Mouse (Mus musculus): Measurements from ENCODE around the gene Ncapd3. TPM values are rescaled to one million over a fixed set of nuclear protein-coding genes. Genes with fewer than 3 reads are reported as not detected.

Gene Ncapd3
- 7.2 and 9.8 TPM in 2 replicates for polyA plus RNA-seq (2012; ENCODE audit: insufficient read depth, insufficient read length, missing spikeins)

DNA sequence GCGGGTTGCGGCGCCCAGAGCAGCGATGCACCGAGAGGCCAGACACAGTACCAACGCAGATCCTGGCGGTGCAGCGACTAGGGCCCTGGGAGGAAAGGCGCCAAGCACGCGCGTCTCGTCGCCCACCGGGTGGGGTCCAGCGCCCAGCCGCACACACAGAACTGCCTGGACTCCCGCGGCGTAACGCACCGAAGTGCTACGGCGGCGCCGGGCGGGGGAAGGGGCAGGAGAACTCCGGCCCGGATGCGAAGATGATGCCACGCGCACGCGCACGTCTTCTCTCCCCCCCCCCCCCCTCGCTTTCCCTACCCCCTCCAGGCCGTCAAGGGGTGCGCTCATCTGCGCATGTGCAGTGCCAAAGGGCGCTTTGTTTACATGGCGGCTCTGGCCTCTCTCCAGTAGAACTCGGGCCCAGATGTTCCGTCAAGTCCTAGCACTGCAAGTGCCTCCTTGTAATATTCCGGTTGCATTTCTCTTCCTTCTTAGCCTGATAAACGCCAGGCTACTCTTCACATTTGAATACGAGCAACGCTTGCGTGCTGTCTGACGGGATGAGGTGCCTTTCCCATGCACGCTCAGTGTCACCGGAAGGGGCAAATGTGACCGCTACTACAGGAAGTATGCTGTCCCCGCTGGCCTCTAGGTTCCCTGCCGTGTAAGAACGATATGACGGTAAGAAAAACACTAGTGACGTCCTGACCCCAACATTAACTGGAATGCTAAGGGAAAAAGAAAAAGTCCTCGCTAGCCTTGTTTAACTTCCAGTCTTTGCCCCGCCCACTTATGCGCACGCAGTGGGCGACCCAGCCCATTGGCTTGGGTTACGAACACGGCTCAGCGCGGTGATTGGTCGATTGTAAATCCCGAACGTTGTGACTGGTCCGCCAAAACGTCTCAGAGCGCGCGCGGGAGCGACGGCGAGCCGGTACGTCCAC lies at the start of gene Ncapd3, which contains the start of gene Vps26b:
TSS of gene Ncapd3 (plus strand) at position 348 of the 935 bp plus-strand sequence.
TSS of gene Vps26b (minus strand) at position 238 of the 935 bp plus-strand sequence.
- Histone ChIP-seq H3K4me1 (ENCODE audit: control insufficient read depth, insufficient read depth, insufficient read length, low read length) (peaks cover 11% of the 10 kb centered on the region; the same call in 1 of the 2 replicates), H3K27ac (replicated peaks; ENCODE audit: low read depth, low read length) (peak within 1 kb of the TSS; percentile 92)

DNA sequence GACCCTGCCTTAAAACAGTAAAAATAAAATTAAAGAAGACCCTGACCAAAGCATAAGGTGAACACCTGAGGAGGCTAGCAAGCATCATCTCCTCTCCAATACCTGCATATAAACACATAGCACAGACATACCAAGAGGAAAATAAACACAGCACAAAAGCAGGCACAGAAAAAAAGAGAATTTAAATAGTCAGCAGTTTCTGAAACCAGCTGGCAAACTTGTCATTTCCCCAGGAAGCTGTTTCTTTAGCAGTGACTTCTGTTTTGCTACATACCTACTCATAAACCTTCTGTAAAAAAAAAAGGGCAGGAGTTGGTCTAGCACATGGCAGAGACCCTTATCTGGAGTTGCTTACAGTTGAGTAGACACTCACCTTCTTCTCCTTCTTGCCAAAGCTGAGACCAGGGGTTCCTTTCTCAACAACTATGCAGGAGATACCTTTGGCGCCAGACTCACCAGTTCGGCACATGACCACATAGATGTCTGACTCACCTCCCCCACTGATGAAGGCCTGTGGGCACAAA lies 44.8 kb upstream of the Ncapd3 start:
- Histone ChIP-seq H3K4me3 (ENCODE audit: insufficient read depth, low read depth, low read length) (no peak overlapping the region), H3K27ac (replicated peaks; ENCODE audit: low read depth, low read length) (no peak overlapping the region), H3K4me1 (ENCODE audit: control insufficient read depth, insufficient read depth, insufficient read length, low read length) (no peaks in the 10 kb centered on the region)

More for the DNA sequence above, at the start of gene Ncapd3, which contains the start of gene Vps26b:
- peak within 1 kb of the TSS; percentile 92 for H3K4me3 ChIP-seq (ENCODE audit: insufficient read depth, low read depth, low read length)

DNA sequence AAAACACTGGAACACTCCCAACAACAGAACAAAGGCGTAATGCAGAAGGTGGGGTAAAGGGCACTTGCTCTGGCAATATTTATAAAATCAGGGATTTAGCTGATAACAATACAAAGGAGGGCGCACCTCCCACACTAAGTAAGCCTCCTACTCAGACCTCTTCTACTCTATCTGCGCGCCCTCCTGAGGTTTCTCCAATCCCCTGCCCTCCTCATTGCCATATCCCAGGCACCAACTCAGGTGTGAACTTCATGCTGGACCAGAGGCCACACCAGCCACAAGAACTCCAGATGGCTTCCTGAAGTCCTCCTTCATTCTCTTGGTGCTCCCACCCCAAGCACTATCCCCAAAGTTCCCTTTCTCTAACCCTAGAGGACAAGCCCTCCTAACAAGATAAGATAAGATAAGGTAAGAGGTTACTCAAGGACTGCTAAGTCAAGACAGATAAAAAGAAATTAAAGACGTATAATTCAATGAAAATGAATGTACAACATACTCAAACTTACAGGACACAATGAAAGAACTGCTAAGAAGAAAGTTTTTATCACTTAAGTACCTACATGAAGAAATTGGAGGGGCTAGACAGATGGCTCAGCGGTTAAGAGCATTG lies 44.2 kb upstream of the Ncapd3 start:
- Histone ChIP-seq H3K4me1 (ENCODE audit: control insufficient read depth, insufficient read depth, insufficient read length, low read length) (no peaks in the 10 kb centered on the region), H3K4me3 (ENCODE audit: insufficient read depth, low read depth, low read length) (no peak overlapping the region), H3K27ac (replicated peaks; ENCODE audit: low read depth, low read length) (no peak overlapping the region)

DNA sequence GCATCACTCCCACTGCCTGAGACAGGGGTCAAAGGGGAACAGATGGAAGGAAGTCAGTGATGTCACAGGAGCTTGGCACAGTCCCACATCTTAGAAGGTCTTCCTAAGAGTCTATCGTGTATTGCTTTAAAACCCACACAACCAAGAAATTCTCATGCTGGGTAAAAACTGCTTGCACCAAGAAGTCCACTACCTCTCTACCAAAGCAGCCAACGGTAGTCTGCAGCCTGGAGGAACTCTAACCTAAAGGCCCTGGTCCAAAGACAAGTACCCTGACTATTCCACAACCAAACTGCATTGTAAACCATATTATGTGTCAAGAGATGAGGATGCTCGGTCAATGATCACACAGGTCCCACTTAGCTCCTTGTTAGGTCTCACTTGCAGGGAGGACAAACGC lies 39.8 kb upstream of the Ncapd3 start:
- Histone ChIP-seq H3K27ac (replicated peaks; ENCODE audit: low read depth, low read length) (no peak overlapping the region), H3K4me3 (ENCODE audit: insufficient read depth, low read depth, low read length) (no peak overlapping the region), H3K4me1 (ENCODE audit: control insufficient read depth, insufficient read depth, insufficient read length, low read length) (peaks cover 2% of the 10 kb centered on the region; the same call in 1 of the 2 replicates)

DNA sequence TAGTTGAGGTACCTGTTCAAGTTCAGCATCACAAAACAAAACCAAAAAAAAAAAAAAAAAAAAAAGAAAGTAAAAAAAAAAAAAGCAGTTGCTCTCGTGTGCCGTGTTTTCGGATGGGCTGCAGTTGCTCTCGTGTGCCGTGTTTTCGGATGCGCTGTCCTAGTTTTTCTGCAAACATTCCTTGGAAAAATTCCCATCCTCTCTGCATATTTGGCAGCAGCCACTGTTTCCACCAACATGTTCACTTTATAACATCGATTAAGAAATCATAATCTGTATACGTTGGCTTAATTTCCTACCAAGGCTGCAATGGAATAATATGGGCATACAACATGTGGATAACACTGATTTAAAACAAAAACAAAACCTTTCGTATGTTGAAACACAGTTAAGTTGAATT lies 36.9 kb upstream of the Ncapd3 start:
- Histone ChIP-seq H3K4me1 (ENCODE audit: control insufficient read depth, insufficient read depth, insufficient read length, low read length) (peaks cover 7% of the 10 kb centered on the region; the same call in 1 of the 2 replicates), H3K4me3 (ENCODE audit: insufficient read depth, low read depth, low read length) (no peak overlapping the region), H3K27ac (replicated peaks; ENCODE audit: low read depth, low read length) (no peak overlapping the region)

DNA sequence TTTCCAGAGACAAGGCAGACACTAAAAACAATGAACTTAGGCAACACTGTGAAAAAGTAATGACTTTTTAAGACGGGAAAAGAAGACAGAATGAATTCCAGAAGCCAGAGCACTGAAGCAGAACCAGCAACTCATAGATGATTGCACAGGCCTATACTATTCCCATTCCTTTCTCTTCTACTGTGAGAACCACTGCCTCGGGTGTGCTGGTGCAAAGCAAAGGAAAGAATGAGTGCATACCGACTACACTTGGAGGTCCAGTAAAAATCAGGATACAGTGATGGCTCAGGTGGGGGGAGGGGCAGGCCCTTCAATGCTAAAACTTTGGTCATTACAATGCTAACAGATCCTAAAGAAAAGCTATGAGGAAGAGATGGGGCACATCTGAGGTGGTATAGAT lies 36.1 kb upstream of the Ncapd3 start:
- peaks cover 9% of the 10 kb centered on the region; the same call in 1 of the 2 replicates for H3K4me1 ChIP-seq (ENCODE audit: control insufficient read depth, insufficient read depth, insufficient read length, low read length)
- no peak overlapping the region for H3K4me3 ChIP-seq (ENCODE audit: insufficient read depth, low read depth, low read length)
- no peak overlapping the region for H3K27ac ChIP-seq (replicated peaks; ENCODE audit: low read depth, low read length)

DNA sequence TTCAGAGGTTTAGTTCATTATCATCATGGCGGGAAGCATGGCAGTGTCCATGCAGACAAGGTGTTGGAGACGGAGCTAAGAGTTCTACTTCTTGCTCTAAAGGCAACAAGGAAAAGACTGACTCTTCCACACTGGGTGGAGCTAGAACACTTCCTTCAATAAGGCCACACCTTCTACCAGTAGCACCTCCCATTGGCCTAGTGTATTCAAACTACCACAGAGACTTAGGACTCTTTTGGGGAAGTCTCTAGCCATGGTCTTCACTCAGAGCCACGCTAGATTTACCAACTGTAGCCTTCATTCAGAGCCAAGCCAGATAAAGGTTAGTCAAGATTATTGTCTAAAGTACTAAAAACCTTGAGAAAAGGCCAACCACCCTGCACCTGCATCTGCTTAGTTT lies 32.9 kb upstream of the Ncapd3 start:
- peaks cover 9% of the 10 kb centered on the region; the same call in 1 of the 2 replicates for H3K4me1 ChIP-seq (ENCODE audit: control insufficient read depth, insufficient read depth, insufficient read length, low read length)
- H3K27ac ChIP-seq (replicated peaks; ENCODE audit: low read depth, low read length): no peak overlapping the region

DNA sequence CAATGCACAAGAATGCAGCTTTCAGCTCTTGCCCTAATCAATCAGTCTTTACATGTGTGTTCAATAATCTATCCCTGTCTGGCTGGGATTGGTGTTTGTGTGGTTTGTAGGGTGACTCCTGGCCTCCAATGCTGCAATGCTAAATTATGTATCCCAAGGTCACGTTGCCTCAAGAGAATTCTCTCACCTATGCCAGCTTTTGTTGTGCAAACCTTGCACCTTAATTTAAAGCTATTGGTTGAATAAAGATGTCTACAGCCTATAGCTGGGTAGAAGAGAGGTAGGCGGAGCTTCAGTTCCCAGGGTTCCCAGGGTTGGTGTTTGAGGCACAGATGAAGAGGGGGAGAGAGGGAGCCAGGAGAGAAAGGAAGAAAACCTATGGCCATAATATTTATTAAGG lies 32.5 kb upstream of the Ncapd3 start:
- no peak overlapping the region for H3K4me3 ChIP-seq (ENCODE audit: insufficient read depth, low read depth, low read length)
- H3K27ac ChIP-seq (replicated peaks; ENCODE audit: low read depth, low read length): no peak overlapping the region
- H3K4me1 ChIP-seq (ENCODE audit: control insufficient read depth, insufficient read depth, insufficient read length, low read length): peaks cover 9% of the 10 kb centered on the region; the same call in 1 of the 2 replicates

More for the DNA sequence above, 32.9 kb upstream of the Ncapd3 start:
- no peak overlapping the region for H3K4me3 ChIP-seq (ENCODE audit: insufficient read depth, low read depth, low read length)

DNA sequence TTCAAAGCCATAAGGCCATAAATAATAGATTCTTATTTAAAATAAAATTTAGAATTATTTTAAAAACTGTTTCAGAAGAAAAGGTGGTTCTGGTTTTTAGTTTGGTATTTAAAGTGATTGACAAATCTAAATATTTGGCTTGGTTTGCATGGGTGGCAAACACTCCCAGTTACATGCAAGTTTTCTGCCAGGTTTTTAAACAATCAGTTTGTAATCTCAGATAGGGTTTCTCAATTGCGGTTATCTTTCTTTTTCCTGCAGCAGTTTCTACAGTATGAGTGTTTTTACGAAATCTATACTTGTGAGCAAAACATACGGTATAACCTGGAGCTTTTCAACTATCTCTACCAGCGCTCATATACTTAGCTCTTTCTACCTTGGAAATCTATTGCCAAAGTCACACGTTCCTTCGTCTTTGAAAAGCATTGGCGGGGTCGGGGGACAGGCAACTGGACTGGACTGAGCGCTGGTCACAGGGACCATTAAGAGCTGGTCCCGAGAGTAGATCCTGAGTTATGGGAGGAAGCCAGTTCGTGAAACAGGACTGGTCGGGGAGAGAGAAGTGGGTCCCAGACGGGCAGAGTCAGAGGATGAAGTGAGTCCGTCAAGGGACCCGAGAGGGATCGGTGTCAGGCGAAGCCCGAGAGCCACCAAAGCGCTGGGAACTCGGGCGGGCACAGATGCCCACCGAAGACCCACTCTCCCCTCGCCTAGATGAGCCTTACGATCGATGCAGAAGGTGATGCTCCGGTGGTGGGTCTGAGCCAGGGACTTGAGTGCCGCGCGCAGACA lies 31.1 kb upstream of the Ncapd3 start:
- Histone ChIP-seq H3K4me3 (ENCODE audit: insufficient read depth, low read depth, low read length) (peak overlapping the region; percentile 80), H3K27ac (replicated peaks; ENCODE audit: low read depth, low read length) (peak overlapping the region; percentile 72), H3K4me1 (ENCODE audit: control insufficient read depth, insufficient read depth, insufficient read length, low read length) (peaks cover 8% of the 10 kb centered on the region; the same call in 1 of the 2 replicates)

DNA sequence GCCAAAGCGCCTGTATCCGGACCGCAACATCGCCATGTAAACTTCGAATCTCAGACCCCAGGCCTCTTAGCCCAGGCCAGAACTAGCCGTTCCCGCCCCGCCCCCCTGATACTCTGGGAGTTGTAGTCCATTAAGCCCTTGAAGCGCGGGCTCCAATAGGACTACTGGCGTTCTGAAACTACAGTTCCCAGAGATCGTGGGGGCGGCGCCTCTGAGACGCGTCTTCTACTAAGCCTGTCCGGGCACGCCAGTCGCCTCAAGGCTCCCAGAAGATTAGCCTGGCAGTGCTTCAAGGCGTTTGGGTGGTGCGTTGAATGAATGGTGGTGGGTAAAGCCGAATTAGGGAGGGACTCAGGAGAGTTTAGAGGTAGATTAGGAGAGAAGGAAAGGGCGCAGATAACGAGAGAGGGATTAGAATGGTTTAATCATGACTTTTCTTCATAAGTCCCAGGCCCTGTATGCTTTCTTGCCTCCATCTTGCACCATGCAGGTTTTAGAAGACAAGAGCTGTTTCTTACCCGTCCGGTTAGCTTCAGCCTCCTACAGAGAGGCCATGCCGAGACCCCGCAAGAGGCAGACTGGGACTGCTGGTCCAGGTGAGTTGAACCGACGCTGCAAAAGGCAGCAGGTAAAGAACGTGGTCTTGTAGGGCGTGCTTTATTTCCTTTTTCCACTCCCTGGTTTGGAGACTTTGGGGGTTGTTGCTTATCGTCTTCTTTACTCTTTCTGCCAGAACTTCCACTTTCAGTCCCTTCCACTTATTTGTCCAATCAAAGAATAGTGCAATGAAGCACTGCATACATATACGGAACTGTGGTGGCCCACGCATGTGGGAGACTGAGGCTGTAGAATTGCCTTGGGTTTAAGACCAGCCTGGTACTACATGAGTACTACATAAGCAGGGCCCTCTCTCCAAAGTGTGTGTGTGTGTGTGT lies 30.2 kb upstream of the Ncapd3 start, which contains the start of the genes Acad8 and Thyn1:
TSS of gene Acad8 (minus strand) at position 106 of the 935 bp plus-strand sequence.
TSS of gene Thyn1 (plus strand) at position 250 of the 935 bp plus-strand sequence.
- Histone ChIP-seq H3K27ac (replicated peaks; ENCODE audit: low read depth, low read length) (peak within 1 kb of the TSS; percentile 72), H3K4me1 (ENCODE audit: control insufficient read depth, insufficient read depth, insufficient read length, low read length) (peaks cover 7% of the 10 kb centered on the region; the same call in 1 of the 2 replicates), H3K4me3 (ENCODE audit: insufficient read depth, low read depth, low read length) (peak within 1 kb of the TSS; percentile 80)

DNA sequence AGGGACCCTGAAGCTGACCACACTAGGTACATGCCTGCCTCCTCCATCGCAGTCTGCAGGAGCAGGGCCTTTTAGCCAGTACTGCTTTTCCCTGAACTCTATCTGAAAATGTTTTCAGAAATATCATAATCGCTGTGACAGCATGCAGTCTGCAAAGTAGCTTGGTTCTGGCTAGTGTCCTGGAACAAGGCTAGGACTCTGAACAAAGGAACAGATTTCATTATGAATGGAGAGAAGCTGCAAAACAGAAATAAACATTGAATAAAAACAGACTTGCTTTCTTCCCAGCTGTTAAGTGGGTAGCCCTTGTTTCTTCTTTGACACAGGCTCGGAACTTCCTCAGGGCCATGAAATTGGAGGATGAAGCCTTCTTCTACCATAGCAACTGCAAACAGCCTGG lies 24.7 kb upstream of the Ncapd3 start:
- H3K4me3 ChIP-seq (ENCODE audit: insufficient read depth, low read depth, low read length): no peak overlapping the region
- H3K27ac ChIP-seq (replicated peaks; ENCODE audit: low read depth, low read length): no peak overlapping the region
- H3K4me1 ChIP-seq (ENCODE audit: control insufficient read depth, insufficient read depth, insufficient read length, low read length): no peaks in the 10 kb centered on the region; the same call in 1 of the 2 replicates

DNA sequence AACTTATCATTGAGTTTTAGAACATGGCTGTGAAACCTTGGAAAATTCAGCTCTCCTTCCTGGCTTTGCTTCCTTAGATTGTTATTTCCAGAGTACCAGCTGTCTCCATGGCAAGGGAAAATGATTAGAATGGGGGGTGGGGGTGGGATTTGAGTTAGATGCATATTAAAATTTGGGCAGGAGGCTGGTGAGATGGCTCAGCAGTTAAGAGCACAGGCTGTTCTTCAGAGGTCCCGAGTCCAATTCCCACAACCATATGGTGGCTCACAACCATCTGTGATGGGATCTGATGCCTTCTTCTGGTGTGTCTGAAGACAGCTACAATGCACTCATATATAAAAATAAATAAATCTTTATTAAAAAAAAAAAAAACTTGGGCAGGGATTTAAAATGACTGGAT lies 24.0 kb upstream of the Ncapd3 start:
- no peaks in the 10 kb centered on the region for H3K4me1 ChIP-seq (ENCODE audit: control insufficient read depth, insufficient read depth, insufficient read length, low read length)
- no peak overlapping the region for H3K27ac ChIP-seq (replicated peaks; ENCODE audit: low read depth, low read length)

DNA sequence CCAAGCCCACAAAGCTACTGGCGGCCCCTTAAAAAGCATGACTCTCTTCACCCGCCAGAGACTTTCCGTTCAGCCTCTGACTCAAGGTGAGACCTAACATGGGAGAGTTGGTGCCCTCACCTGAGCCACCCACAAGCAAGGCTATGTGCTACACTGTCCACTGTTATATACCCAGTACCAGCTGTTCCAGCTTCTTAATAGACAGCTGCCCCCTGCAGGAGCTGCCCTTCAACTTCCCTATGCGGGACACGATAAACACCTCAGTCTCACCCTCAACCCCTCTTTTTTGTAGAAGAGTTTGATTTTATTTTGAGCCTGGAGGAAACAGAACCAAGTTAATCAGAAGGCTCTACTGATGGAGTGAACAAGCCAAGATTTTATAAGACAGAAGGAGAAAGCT lies 23.1 kb upstream of the Ncapd3 start:
- no peak overlapping the region for H3K27ac ChIP-seq (replicated peaks; ENCODE audit: low read depth, low read length)
- no peaks in the 10 kb centered on the region for H3K4me1 ChIP-seq (ENCODE audit: control insufficient read depth, insufficient read depth, insufficient read length, low read length)
- no peak overlapping the region for H3K4me3 ChIP-seq (ENCODE audit: insufficient read depth, low read depth, low read length)

More for the DNA sequence above, 24.0 kb upstream of the Ncapd3 start:
- H3K4me3 ChIP-seq (ENCODE audit: insufficient read depth, low read depth, low read length): no peak overlapping the region
